Mouse (Mus musculus) left cerebral cortex, adult 11 months (tissue): ENCODE data around the gene Luzp4.
"Not testable (repeated sequence)": the region's sequence is repeated elsewhere in the genome, so short reads cannot be mapped to it uniquely, and the experiment has no call there.

Source experiments
- DNase-seq: peaks from one replicate; pipeline ENCODE4 v3.0.0; 2022; ENCODE audit warnings: low spot score

The Luzp4 gene

GRCm38 (mm10) chrX:148857340-148857739, at the start of gene Luzp4:
Luzp4 (plus strand) TSS chrX:148857640.
- DNase-seq = not testable (repeated sequence)

- not testable (repeated sequence) for DNase-seq
Observed at GRCm38 (mm10) chrX:148841801-148842200, 15.6 kb upstream of the Luzp4 start.
